Mouse (Mus musculus): ENCODE measurements at regions not wholly inside any gene's neighbourhood (a gene's known extent, or its start where the extent isn't known, plus 50 kb on each side); places are given as distances from the start of the nearest gene placed in this dataset.

GRCm38 (mm10) chr15:10864004-10864775, 87.9 kb upstream of the C1qtnf3 start:
- Histone ChIP-seq H3K27ac (replicated peaks; ENCODE audit: low read depth, low read length) (no peak overlapping the region), H3K4me2 (ENCODE audit: low read depth, severe bottlenecking) (no peak overlapping the region), H3K9me3 (ENCODE audit: control insufficient read depth, low read length) (no peaks in the 10 kb centered on the region), H3K4me1 (ENCODE audit: control insufficient read depth, insufficient read depth, low read length) (peaks cover 3% of the 10 kb centered on the region), H3K4me3 (ENCODE audit: low read depth, low read length) (no peak overlapping the region), H3K9ac (ENCODE audit: low read length) (no peak overlapping the region), H3K36me3 (ENCODE audit: control insufficient read depth, insufficient read depth, low read length) (no peaks in the 10 kb centered on the region), H3K27me3 (ENCODE audit: control insufficient read depth, insufficient read depth, low read length) (no peaks in the 10 kb centered on the region)
- no peak for ATAC-seq (ENCODE audit: insufficient number of reproducible peaks, low FRiP score, low TSS enrichment, low read depth)
- WGBS = 91% methylated on average over 7 of the region's 7 CpGs
- no peak for DNase-seq (ENCODE audit: low spot score)

GRCm38 (mm10) chr15:10865109-10865508, 87.0 kb upstream of the C1qtnf3 start:
- no peak for ATAC-seq (ENCODE audit: insufficient number of reproducible peaks, low FRiP score, low TSS enrichment, low read depth)
- H3K27ac ChIP-seq (replicated peaks; ENCODE audit: low read depth, low read length) = no peak overlapping the region

GRCm38 (mm10) chr15:10866794-10867193, 85.3 kb upstream of the C1qtnf3 start:
- Histone ChIP-seq H3K9ac (ENCODE audit: low read length) (no peak overlapping the region), H3K4me3 (ENCODE audit: low read depth, low read length) (no peak overlapping the region), H3K27ac (replicated peaks; ENCODE audit: low read depth, low read length) (no peak overlapping the region), H3K27me3 (ENCODE audit: control insufficient read depth, insufficient read depth, low read length) (no peaks in the 10 kb centered on the region), H3K4me2 (ENCODE audit: low read depth, severe bottlenecking) (no peak overlapping the region), H3K36me3 (ENCODE audit: control insufficient read depth, insufficient read depth, low read length) (no peaks in the 10 kb centered on the region), H3K4me1 (ENCODE audit: control insufficient read depth, insufficient read depth, low read length) (peaks cover 8% of the 10 kb centered on the region), H3K9me3 (ENCODE audit: control insufficient read depth, low read length) (no peaks in the 10 kb centered on the region)
- no peak for DNase-seq (ENCODE audit: low spot score)
- ATAC-seq (ENCODE audit: insufficient number of reproducible peaks, low FRiP score, low TSS enrichment, low read depth) = no peak
- 79% methylated on average over 5 of the region's 5 CpGs for WGBS

More at GRCm38 (mm10) chr15:10865109-10865508, 87.0 kb upstream of the C1qtnf3 start:
- Histone ChIP-seq H3K4me2 (ENCODE audit: low read depth, severe bottlenecking) (no peak overlapping the region), H3K36me3 (ENCODE audit: control insufficient read depth, insufficient read depth, low read length) (no peaks in the 10 kb centered on the region), H3K27me3 (ENCODE audit: control insufficient read depth, insufficient read depth, low read length) (no peaks in the 10 kb centered on the region), H3K4me1 (ENCODE audit: control insufficient read depth, insufficient read depth, low read length) (peaks cover 8% of the 10 kb centered on the region), H3K9ac (ENCODE audit: low read length) (no peak overlapping the region), H3K9me3 (ENCODE audit: control insufficient read depth, low read length) (no peaks in the 10 kb centered on the region), H3K4me3 (ENCODE audit: low read depth, low read length) (no peak overlapping the region)
- DNase-seq (ENCODE audit: low spot score) = no peak
- 75% methylated on average over 5 of the region's 5 CpGs for WGBS

GRCm38 (mm10) chr15:10868115-10868514, 84.0 kb upstream of the C1qtnf3 start:
- DNase-seq (ENCODE audit: low spot score) = no peak
- H3K9ac ChIP-seq (ENCODE audit: low read length) = no peak overlapping the region
- ATAC-seq (ENCODE audit: insufficient number of reproducible peaks, low FRiP score, low TSS enrichment, low read depth) = no peak
- peaks cover 8% of the 10 kb centered on the region for H3K4me1 ChIP-seq (ENCODE audit: control insufficient read depth, insufficient read depth, low read length)
- 86% methylated on average over 7 of the region's 7 CpGs for WGBS
- H3K36me3 ChIP-seq (ENCODE audit: control insufficient read depth, insufficient read depth, low read length) = no peaks in the 10 kb centered on the region
- no peak overlapping the region for H3K4me2 ChIP-seq (ENCODE audit: low read depth, severe bottlenecking)
- no peak overlapping the region for H3K4me3 ChIP-seq (ENCODE audit: low read depth, low read length)
- no peaks in the 10 kb centered on the region for H3K9me3 ChIP-seq (ENCODE audit: control insufficient read depth, low read length)
- H3K27ac ChIP-seq (replicated peaks; ENCODE audit: low read depth, low read length) = no peak overlapping the region
- no peaks in the 10 kb centered on the region for H3K27me3 ChIP-seq (ENCODE audit: control insufficient read depth, insufficient read depth, low read length)

GRCm38 (mm10) chr15:10868716-10869585, 83.2 kb upstream of the C1qtnf3 start:
- Histone ChIP-seq H3K27ac (replicated peaks; ENCODE audit: low read depth, low read length) (no peak overlapping the region), H3K36me3 (ENCODE audit: control insufficient read depth, insufficient read depth, low read length) (no peaks in the 10 kb centered on the region), H3K9me3 (ENCODE audit: control insufficient read depth, low read length) (no peaks in the 10 kb centered on the region), H3K4me2 (ENCODE audit: low read depth, severe bottlenecking) (no peak overlapping the region), H3K9ac (ENCODE audit: low read length) (no peak overlapping the region), H3K27me3 (ENCODE audit: control insufficient read depth, insufficient read depth, low read length) (no peaks in the 10 kb centered on the region), H3K4me1 (ENCODE audit: control insufficient read depth, insufficient read depth, low read length) (peaks cover 8% of the 10 kb centered on the region), H3K4me3 (ENCODE audit: low read depth, low read length) (no peak overlapping the region)
- DNase-seq (ENCODE audit: low spot score) (peak; percentile 56), ATAC-seq (ENCODE audit: insufficient number of reproducible peaks, low FRiP score, low TSS enrichment, low read depth) (0 out of 2 replicates have a peak, but pooled peaks have one; percentile 33)
- 69% methylated on average over 14 of the region's 14 CpGs for WGBS

- H3K27me3 ChIP-seq (ENCODE audit: control insufficient read depth, insufficient read depth, low read length) = no peaks in the 10 kb centered on the region
- H3K4me1 ChIP-seq (ENCODE audit: control insufficient read depth, insufficient read depth, low read length) = peaks cover 8% of the 10 kb centered on the region
- no peaks in the 10 kb centered on the region for H3K9me3 ChIP-seq (ENCODE audit: control insufficient read depth, low read length)
- DNase-seq (ENCODE audit: low spot score) (no peak), ATAC-seq (ENCODE audit: insufficient number of reproducible peaks, low FRiP score, low TSS enrichment, low read depth) (no peak)
- H3K27ac ChIP-seq (replicated peaks; ENCODE audit: low read depth, low read length) = no peak overlapping the region
- 61% methylated on average over 13 of the region's 13 CpGs for WGBS
- H3K9ac ChIP-seq (ENCODE audit: low read length) = no peak overlapping the region
- H3K4me3 ChIP-seq (ENCODE audit: low read depth, low read length) = no peak overlapping the region
- no peaks in the 10 kb centered on the region for H3K36me3 ChIP-seq (ENCODE audit: control insufficient read depth, insufficient read depth, low read length)
- no peak overlapping the region for H3K4me2 ChIP-seq (ENCODE audit: low read depth, severe bottlenecking)
These were observed 82.3 kb upstream of the C1qtnf3 start for GRCm38 (mm10) chr15:10869879-10870278.

GRCm38 (mm10) chr15:10872322-10872967, 79.7 kb upstream of the C1qtnf3 start:
- Histone ChIP-seq H3K4me2 (ENCODE audit: low read depth, severe bottlenecking) (no peak overlapping the region), H3K4me3 (ENCODE audit: low read depth, low read length) (no peak overlapping the region), H3K9me3 (ENCODE audit: control insufficient read depth, low read length) (no peaks in the 10 kb centered on the region), H3K4me1 (ENCODE audit: control insufficient read depth, insufficient read depth, low read length) (peaks cover 8% of the 10 kb centered on the region), H3K9ac (ENCODE audit: low read length) (no peak overlapping the region), H3K27me3 (ENCODE audit: control insufficient read depth, insufficient read depth, low read length) (no peaks in the 10 kb centered on the region), H3K27ac (replicated peaks; ENCODE audit: low read depth, low read length) (no peak overlapping the region), H3K36me3 (ENCODE audit: control insufficient read depth, insufficient read depth, low read length) (no peaks in the 10 kb centered on the region)
- ATAC-seq (ENCODE audit: insufficient number of reproducible peaks, low FRiP score, low TSS enrichment, low read depth) (no peak), DNase-seq (ENCODE audit: low spot score) (peak; percentile 43)
- WGBS = 24% methylated on average over 13 of the region's 13 CpGs

- no peak for DNase-seq (ENCODE audit: low spot score)
- Histone ChIP-seq H3K4me2 (ENCODE audit: low read depth, severe bottlenecking) (no peak overlapping the region), H3K27me3 (ENCODE audit: control insufficient read depth, insufficient read depth, low read length) (no peaks in the 10 kb centered on the region), H3K4me1 (ENCODE audit: control insufficient read depth, insufficient read depth, low read length) (no peaks in the 10 kb centered on the region), H3K4me3 (ENCODE audit: low read depth, low read length) (no peak overlapping the region), H3K27ac (replicated peaks; ENCODE audit: low read depth, low read length) (no peak overlapping the region), H3K9me3 (ENCODE audit: control insufficient read depth, low read length) (no peaks in the 10 kb centered on the region), H3K9ac (ENCODE audit: low read length) (no peak overlapping the region), H3K36me3 (ENCODE audit: control insufficient read depth, insufficient read depth, low read length) (no peaks in the 10 kb centered on the region)
- no peak for ATAC-seq (ENCODE audit: insufficient number of reproducible peaks, low FRiP score, low TSS enrichment, low read depth)
- WGBS = 69% methylated on average over 5 of the region's 5 CpGs
These were observed 75.8 kb upstream of the C1qtnf3 start for GRCm38 (mm10) chr15:10876328-10876727.

All from limb, embryonic 11.5 days (tissue).